Mouse (Mus musculus) embryonic fibroblast, embryonic 13.5 days (primary cell): ENCODE measurements around the gene Adrb1. TPM values are rescaled to one million over a fixed set of nuclear protein-coding genes. Genes with fewer than 3 reads are reported as not detected.
A peak's percentile ranks its signal among the peaks of the same experiment; 100 is the strongest.

Source experiments
- H3K27ac ChIP-seq: 2 replicates; pipeline ENCODE4 v1.5.1; 2012; ENCODE audit warnings: low read length, control low read depth, inconsistent platforms; ENCODE audit not compliant: insufficient read depth
- H3K4me1 ChIP-seq: 2 replicates; pipeline ENCODE4 v1.6.1; 2011; ENCODE audit warnings: low read length; ENCODE audit not compliant: control insufficient read depth, insufficient read depth
- H3K4me3 ChIP-seq: 2 replicates; pipeline ENCODE4 v1.5.1; 2011; ENCODE audit warnings: mild to moderate bottlenecking, control low read depth, low read length; ENCODE audit not compliant: insufficient read depth
- CTCF ChIP-seq: IDR thresholded peaks from 2 replicates; pipeline ENCODE4 v1.5.1; 2011; ENCODE audit warnings: mild to moderate bottlenecking, control low read depth, low read length, moderate library complexity, borderline replicate concordance; ENCODE audit not compliant: insufficient read depth
- POLR2A ChIP-seq: IDR thresholded peaks from 2 replicates; pipeline ENCODE4 v1.6.1; 2011; ENCODE audit warnings: low read depth, mild to moderate bottlenecking, control low read depth, low read length, moderate library complexity
- polyA plus RNA-seq: library from polyadenylated mRNA; stranded (reverse); fragments of >200 nt; gene quantifications from 2 replicates; pipeline ENCODE4 v1.2.4, GENCODE M21; 2011; ENCODE audit warnings: low read depth; ENCODE audit not compliant: missing spikeins, insufficient read length

Gene Adrb1
- polyA plus RNA-seq, 1 experiment = 1.3 TPM

DNA sequence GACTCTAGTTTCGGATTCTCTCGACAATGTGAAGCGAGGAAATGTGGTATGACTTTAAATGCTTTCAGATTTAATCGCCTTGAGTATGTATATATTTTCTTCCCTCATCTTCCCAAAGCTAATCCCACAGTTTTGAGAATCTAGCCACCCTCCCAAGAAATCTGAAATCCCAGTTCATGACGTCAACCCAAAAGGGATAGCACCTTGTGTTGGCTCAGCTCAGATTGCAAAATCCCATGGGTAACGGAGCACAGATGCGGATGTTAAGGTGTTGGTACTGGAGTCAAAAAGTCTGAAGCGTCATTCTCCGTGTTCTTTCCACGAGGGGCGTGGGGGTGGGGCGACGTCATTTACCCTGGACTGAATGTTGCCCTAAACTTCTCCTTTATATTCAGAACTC, 1.1 kb upstream of the Adrb1 start:
- TF ChIP-seq CTCF (no peak), POLR2A (no peak)
- no peak overlapping the region for H3K4me3 ChIP-seq

DNA sequence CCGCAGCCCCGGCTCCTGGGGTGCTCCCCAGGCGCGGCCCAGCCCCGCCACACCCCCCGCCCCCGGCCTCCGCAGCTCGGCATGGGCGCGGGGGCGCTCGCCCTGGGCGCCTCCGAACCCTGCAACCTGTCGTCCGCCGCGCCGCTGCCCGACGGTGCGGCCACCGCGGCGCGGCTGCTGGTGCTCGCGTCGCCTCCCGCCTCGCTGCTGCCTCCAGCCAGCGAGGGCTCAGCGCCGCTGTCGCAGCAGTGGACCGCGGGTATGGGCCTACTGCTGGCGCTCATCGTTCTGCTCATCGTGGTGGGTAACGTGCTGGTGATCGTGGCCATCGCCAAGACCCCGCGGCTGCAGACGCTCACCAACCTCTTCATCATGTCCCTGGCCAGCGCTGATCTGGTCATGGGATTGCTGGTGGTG, 300 bp downstream of the Adrb1 start:
- Histone ChIP-seq H3K27ac (no peak overlapping the region), H3K4me3 (peak overlapping the region; percentile 24; the same call in 1 of the 2 replicates), H3K4me1 (no peaks in the 10 kb centered on the region)
- TF ChIP-seq CTCF (no peak), POLR2A (no peak)

More for the DNA sequence above, 1.1 kb upstream of the Adrb1 start:
- no peak overlapping the region for H3K27ac ChIP-seq
- no peaks in the 10 kb centered on the region for H3K4me1 ChIP-seq

DNA sequence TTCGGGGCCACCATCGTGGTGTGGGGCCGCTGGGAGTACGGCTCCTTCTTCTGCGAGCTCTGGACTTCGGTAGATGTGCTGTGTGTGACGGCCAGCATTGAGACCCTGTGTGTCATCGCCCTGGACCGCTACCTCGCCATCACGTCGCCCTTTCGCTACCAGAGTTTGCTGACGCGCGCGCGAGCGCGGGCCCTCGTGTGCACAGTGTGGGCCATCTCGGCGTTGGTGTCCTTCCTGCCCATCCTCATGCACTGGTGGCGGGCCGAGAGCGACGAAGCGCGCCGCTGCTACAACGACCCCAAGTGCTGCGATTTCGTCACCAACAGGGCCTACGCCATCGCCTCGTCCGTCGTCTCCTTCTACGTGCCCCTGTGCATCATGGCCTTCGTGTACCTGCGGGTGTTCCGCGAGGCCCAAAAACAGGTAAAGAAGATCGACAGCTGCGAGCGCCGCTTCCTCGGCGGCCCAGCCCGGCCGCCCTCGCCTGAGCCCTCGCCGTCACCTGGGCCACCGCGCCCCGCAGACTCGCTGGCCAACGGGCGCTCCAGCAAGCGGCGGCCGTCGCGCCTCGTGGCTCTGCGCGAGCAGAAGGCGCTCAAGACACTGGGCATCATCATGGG, 822 bp downstream of the Adrb1 start:
- H3K4me1 ChIP-seq = no peaks in the 10 kb centered on the region
- H3K4me3 ChIP-seq = peak overlapping the region; percentile 24
- no peak overlapping the region for H3K27ac ChIP-seq
- TF ChIP-seq CTCF (0 out of 2 replicates have a peak, but pooled peaks have one; percentile 13), POLR2A (no peak)

DNA sequence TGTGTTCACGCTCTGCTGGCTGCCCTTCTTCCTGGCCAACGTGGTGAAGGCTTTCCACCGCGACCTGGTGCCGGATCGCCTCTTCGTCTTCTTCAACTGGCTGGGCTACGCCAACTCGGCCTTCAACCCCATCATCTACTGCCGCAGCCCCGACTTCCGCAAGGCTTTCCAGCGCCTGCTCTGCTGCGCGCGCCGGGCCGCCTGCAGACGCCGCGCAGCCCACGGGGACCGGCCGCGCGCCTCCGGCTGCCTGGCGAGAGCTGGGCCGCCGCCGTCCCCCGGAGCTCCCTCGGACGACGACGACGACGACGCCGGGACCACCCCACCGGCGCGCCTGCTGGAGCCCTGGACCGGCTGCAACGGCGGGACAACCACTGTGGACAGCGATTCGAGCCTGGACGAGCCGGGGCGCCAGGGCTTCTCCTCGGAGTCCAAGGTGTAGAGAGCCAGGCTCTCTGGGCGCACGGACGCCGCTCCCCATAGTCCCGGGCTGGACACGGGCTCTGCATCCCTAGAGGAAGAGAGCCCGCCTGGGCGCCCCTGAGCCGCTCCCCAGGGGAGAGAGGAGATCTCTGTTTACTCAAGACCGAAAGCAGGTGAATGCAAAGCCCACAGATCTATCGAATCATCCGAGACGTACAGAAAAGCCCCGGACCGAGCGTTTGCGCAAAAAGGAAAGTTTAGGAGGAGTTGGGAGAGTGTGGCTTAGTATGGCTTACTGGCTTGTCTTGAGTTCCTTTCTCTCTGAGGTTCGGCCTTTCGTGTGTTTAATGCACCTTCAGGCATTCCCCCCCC, 1.5 kb downstream of the Adrb1 start:
- TF ChIP-seq CTCF = no peak
- TF ChIP-seq POLR2A = no peak
- Histone ChIP-seq H3K4me1 (no peaks in the 10 kb centered on the region), H3K27ac (no peak overlapping the region), H3K4me3 (peak overlapping the region; percentile 24)

DNA sequence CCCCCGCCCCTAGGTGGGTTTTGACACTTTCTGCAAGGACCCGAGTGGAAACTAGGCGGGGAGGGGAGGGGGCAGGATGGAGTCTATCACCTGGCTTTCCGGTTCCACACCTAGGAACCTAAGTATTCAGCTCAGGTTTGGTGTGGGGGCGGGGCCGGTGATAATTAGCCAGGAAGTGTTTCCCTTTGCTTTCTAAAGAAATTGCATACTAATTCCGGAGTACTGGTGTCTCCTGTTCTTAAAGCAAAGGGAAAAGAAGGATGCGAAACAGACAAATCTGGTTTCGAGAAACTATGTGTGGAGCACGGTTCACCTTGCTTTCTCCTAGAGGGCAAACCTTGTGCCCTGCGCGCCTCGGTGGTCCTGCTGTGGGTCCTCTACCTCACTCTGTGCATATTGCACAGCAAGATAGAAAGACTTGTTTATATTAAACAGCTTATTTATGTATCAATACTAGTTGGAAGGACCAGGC, 2.2 kb downstream of the Adrb1 start:
- no peak overlapping the region for H3K27ac ChIP-seq
- TF ChIP-seq CTCF (no peak), POLR2A (no peak)
- peak overlapping the region; percentile 24; the same call in 1 of the 2 replicates for H3K4me3 ChIP-seq
- H3K4me1 ChIP-seq = no peaks in the 10 kb centered on the region

DNA sequence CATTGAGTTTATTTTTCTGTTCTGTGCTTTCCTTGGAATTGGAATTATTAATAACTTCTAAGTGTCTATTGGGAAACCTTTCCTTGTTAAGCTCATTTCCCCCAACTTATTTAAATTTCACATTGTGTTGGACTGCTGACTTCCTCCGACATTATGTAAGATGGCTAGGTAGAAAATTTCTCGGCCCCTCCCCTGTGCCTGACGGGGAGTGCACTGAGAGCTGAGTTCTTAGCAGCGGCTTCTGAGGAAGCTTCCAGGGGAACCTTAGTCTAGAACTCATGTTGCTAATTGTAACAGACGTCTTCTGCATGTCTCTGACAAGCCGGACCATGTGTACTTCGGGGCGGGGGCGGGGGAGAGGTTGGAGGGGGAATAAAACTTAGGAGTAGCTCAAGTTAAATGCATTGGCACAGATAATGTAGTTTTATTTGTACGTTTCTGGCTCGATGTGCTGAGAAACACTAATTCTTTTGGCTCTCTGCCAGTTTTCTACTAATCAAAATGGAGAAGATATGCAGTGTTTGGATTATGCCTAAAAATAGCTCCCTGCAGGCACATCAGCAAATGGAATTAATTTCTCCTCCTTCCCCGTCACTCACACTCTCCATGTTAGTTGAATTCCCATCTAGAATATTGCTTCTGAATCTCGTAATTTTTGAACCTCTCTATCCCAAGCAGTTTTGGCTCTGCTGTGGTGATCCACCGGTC, 5.3 kb downstream of the Adrb1 start:
- TF ChIP-seq POLR2A = no peak
- TF ChIP-seq CTCF = no peak
- Histone ChIP-seq H3K4me1 (no peaks in the 10 kb centered on the region), H3K27ac (no peak overlapping the region), H3K4me3 (no peak overlapping the region)

DNA sequence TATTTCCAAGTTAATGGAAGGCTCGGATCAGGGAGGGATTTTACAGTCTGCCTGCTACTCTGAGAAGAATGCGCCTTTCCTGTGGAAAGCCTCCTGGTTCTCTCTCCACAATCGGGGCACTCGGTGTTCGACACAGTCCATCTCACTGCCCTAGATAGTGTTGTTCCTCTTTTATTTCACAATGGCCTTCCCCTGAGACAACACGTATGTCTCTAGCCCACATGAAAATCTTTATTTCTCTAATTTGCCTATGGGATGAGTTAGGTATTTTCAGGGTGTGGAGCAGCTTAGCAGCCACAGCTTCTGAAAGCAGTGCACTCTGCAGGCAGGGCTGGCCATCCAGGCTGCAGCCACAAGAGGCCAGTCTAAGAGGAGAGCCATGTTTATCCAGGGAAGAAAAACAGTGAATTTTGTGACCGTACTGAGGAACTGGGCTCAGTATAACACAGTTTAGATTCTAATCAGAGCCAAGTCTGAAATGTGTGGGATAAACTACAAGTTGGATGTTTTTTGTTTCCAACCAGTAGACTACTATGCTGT, 12.1 kb downstream of the Adrb1 start:
- no peak overlapping the region for H3K27ac ChIP-seq
- H3K4me1 ChIP-seq = no peaks in the 10 kb centered on the region
- TF ChIP-seq CTCF (no peak), POLR2A (no peak)
- H3K4me3 ChIP-seq = no peak overlapping the region

DNA sequence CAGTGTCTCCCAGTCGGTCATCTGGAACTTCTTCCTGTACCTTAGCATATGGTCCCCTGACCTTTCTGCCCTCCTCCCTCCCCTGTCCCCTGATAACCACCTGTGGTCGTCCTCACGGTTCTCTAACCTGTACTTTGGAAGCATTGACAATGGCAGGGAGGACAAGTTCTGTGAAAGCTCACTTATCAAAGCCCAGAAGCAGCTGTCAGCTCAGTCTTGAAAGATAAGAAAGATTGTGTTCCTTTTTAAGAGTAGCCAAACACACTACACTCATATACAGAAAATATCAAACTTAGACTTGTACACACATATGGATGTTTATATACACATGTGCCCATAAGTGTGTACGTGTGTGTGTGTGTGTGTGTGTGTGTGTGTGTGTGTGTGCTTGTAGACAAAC, 13.7 kb downstream of the Adrb1 start:
- TF ChIP-seq CTCF (no peak), POLR2A (no peak)
- no peaks in the 10 kb centered on the region for H3K4me1 ChIP-seq
- H3K4me3 ChIP-seq = no peak overlapping the region
- H3K27ac ChIP-seq = no peak overlapping the region

DNA sequence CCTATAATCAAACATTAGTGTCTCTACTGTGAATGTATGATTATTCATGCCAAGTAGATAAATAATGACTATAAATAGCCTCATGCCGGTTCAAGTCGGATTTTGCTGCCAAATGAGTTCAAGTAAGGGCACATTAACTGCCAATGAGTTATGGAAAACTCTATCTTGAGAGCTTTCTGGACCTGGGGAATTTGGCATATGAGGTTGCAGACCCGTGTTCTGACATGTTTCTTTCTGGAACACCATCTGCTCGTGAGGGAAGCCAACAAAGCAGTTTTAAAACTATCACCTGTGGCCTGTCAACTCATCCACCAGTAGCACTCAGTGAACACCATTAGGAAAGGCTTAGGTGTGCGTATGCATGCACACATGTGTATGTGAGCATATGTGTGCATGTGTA, 14.3 kb downstream of the Adrb1 start:
- Histone ChIP-seq H3K4me3 (no peak overlapping the region), H3K27ac (no peak overlapping the region)
- TF ChIP-seq POLR2A = no peak
- TF ChIP-seq CTCF = no peak

More for the DNA sequence above, 14.3 kb downstream of the Adrb1 start:
- H3K4me1 ChIP-seq = no peaks in the 10 kb centered on the region
